Mouse (Mus musculus) lung, postnatal 4 days (tissue): ENCODE measurements around the gene Tsc22d4.

Source experiments
- DNase-seq, 2 experiments: peaks; one replicate each; pipeline ENCODE4 v3.0.0; 2021

Tsc22d4 gene

DNA sequence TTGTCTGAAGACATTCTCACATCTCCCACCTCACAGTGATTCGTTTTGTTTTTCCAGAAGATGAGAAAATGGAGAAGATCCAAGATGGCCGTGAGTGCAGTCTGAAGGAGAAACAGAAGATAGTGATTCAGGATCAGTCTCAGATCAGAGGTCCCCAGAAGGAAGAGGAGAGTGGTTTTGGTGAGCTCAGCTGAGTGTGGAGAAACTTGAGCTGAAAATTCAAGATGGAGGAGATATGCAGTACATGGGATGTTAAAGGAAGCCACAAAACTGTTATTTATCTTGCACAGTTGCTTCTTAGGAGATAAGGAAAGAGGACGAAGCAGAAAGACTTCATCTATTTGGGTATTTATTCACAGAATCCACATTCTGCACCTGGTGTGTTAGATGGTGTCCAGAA, 55.4 kb downstream of the Tsc22d4 start:
- no peak for DNase-seq

DNA sequence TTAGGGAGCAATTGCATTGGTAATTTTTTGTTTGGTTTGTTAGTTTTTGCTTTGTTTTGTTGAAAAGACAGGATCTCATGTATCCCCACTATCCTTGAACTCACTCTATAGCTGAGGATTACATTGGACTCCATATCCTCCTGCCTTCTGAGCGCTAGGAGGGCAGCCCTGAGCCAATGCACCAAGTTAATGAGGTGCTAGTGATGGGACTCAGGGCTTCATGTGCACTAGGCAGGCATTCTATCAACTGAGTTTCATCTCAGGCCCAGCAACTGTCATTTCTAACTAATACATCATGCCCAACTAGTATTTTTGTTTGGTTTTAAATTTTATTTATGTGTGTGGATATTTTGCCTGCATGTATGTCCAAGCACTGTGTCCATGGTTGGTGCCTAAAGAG, 60.6 kb downstream of the Tsc22d4 start:
- DNase-seq, result no peak

DNA sequence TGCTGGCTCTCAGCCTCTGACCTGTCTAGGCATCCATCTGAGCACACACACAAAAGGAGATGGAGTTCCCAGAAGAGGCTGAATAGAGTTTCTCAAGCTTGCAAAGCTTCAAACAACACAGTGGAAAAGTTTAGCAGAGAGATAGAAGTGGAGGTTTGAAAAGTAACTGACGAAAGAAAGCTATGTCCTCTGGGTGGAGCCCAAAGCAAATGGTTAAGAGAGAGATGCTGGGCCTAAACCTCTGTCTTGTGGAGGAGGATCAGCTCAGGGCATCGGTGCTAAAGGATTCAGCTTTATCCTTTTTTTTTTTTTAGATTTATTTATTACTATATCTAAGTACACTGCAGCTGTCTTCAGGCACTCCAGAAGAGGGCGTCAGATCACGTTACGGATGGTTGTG, 62.8 kb downstream of the Tsc22d4 start:
- DNase-seq, result no peak

DNA sequence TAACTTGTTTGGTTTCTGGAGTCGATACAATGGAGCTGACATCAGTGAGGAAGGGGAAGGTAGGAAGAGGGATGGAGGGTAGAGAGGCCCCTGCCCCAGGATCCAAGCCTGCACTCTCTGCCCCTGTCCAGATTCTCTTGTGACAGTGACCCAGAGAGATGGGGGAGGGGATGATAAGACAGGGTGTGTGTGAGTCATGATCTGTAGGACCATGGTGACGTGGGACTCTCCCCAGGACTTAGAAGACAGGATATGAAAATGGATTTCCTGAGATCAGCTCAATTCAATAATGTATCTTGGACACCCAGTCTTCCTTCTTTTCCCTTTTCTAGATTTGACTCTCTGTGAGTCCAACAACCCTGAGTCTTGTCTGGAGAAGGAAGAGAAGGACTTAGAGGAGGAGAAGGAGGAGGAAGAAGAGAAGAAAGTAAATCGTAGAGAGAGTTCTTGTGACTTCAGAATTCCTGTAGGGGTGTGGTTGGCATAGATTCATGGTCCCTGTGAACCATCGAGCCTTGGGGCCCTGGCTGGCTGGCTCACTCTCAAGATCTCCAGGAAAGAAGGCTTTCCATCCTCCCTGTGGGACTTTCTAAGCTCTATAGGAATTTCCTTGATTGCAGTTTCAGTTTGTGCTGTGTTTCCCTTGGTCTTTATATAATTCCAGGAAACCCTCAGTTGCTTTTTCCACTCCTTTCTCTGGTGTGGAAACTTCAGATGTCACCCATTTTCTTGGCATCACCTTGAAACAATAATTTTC, 72.1 kb downstream of the Tsc22d4 start:
- DNase-seq, result no peak
